Mouse (Mus musculus) lung, postnatal 0 days (tissue): ENCODE results near the gene Plpp3. TPM values are rescaled to one million over a fixed set of nuclear protein-coding genes. Genes with fewer than 3 reads are reported as not detected.

ENCODE experiments used
- ATAC-seq: fragments of 200-750 bp; cut with Nextera tagmentation; 2 replicates; pipeline ENCODE4 v1.8.0; 2017; ENCODE audit warnings: moderate library complexity
- DNase-seq: peaks from one replicate; pipeline ENCODE4 v3.0.0-alpha.2; 2016; ENCODE audit warnings: low spot score
- H3K27ac ChIP-seq: fragments of 300-500 bp; sonication (generic); 2 replicates; pipeline ENCODE4 v1.5.1; 2014; ENCODE audit warnings: antibody characterized with exemption, mild to moderate bottlenecking, low read length, mixed read lengths
- H3K27me3 ChIP-seq: fragments of 300-500 bp; sonication (generic); replicated peaks from 2 replicates; pipeline ENCODE4 v1.6.1; 2014; ENCODE audit warnings: low read length, mixed read lengths; ENCODE audit not compliant: insufficient read depth
- H3K36me3 ChIP-seq: fragments of 300-500 bp; sonication (generic); 2 replicates; pipeline ENCODE4 v1.6.1; 2014; ENCODE audit warnings: low read length, mixed read lengths; ENCODE audit not compliant: insufficient read depth
- H3K4me1 ChIP-seq: fragments of 300-500 bp; sonication (generic); 2 replicates; pipeline ENCODE4 v1.6.1; 2014; ENCODE audit warnings: antibody characterized with exemption, low read depth, low read length, mixed read lengths; ENCODE audit not compliant: insufficient read depth
- H3K4me2 ChIP-seq: fragments of 300-500 bp; sonication (generic); replicated peaks from 2 replicates; pipeline ENCODE4 v1.6.1; 2014; ENCODE audit warnings: low read depth, mild to moderate bottlenecking, low read length, moderate library complexity, mixed read lengths
- H3K4me3 ChIP-seq: fragments of 300-500 bp; sonication (generic); 2 replicates; pipeline ENCODE4 v1.5.1; 2014; ENCODE audit warnings: low read depth, low read length
- H3K9ac ChIP-seq: fragments of 300-500 bp; sonication (generic); replicated peaks from 2 replicates; pipeline ENCODE4 v1.6.1; 2014; ENCODE audit warnings: low read depth, mild to moderate bottlenecking
- H3K9me3 ChIP-seq: fragments of 300-500 bp; sonication (generic); 2 replicates; pipeline ENCODE4 v1.6.1; 2016; ENCODE audit warnings: low read length, mixed read lengths
- CTCF ChIP-seq: IDR thresholded peaks from 2 replicates; pipeline ENCODE4 v1.5.1; 2016; ENCODE audit warnings: antibody characterized with exemption, mild to moderate bottlenecking
- EP300 ChIP-seq: IDR thresholded peaks from 2 replicates; pipeline ENCODE4 v1.6.1; 2016; ENCODE audit warnings: antibody characterized with exemption, mild to moderate bottlenecking, control low read depth
- WGBS: fragments of 180-500 bp; shearing (Covaris S2); extraction: QIAGEN DNeasy Blood & Tissue Kit; methylation state at CpG from one replicate; pipeline ENCODE4 v1.1.7; 2014; 5-methylcytosine and 5-hydroxymethylcytosine counted together
- polyA plus RNA-seq: library from polyadenylated mRNA; unstranded; fragments of >200 nt; fragmentation: Nextera tagmentation; extraction: Ambion mirVana; gene quantifications from 2 replicates; pipeline ENCODE4 v1.2.1, GENCODE M21; 2015

The Plpp3 gene
- polyA plus RNA-seq, 1 experiment from 2014 or later, result 134 TPM

DNA sequence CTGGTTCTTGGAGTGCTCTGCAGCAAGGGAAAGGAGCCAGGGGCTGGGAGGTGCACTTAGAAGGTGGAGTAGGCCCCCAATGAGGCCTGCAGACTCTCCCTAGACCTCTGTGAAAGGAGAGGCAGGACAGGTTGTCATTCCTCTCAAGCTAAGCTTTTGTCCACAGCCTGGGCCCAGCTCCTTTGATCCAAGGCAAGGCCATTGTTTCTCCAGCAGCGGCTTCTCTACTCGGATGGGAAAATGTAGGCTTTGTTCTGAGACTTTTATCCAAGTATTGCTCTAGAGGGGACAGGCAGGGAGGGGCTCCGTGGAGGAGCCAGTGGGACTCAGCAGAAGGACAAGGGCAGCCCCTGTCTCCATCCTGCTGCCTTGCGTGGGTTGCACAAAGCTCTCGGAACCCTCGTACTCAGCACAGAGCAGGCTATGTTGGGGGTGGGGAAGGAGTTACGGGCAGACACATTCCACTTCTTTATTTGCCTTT is 124.6 kb downstream of the Plpp3 start:
- H3K27ac ChIP-seq, result no peak overlapping the region
- H3K4me1 ChIP-seq, result no peaks in the 10 kb centered on the region; the same call in 1 of the 2 replicates
- DNase-seq (no peak), ATAC-seq (no peak)
- no peak for TF ChIP-seq CTCF
- no peak for TF ChIP-seq EP300
- 46% methylated on average over 7 of the region's 7 CpGs for WGBS
- no peaks in the 10 kb centered on the region for H3K36me3 ChIP-seq
- H3K4me2 ChIP-seq, result no peak overlapping the region
- no peak overlapping the region for H3K9ac ChIP-seq
- no peaks in the 10 kb centered on the region for H3K9me3 ChIP-seq
- H3K27me3 ChIP-seq, result no peaks in the 10 kb centered on the region
- H3K4me3 ChIP-seq, result no peak overlapping the region

Other genes starting within 250 kb of the Plpp3 start
- 0.08 and 0.13 TPM in 2 replicates for gene Fyb2, start 243.9 kb upstream of the Plpp3 start, polyA plus RNA-seq
- 2.3 and 2.6 TPM in 2 replicates for gene Prkaa2, start 47.5 kb upstream of the Plpp3 start, polyA plus RNA-seq